Mouse (Mus musculus) spleen, adult 2 months (tissue): ENCODE data around the gene Myzap.

Source experiments
- CTCF ChIP-seq: fragments of 200-500 bp; IDR thresholded peaks from 2 replicates; pipeline ENCODE4 v1.5.1; 2011; ENCODE audit warnings: mild to moderate bottlenecking, inconsistent platforms; ENCODE audit not compliant: insufficient read depth, insufficient read length, insufficient replicate concordance; ENCODE audit errors: extremely low read depth
- POLR2A ChIP-seq: fragments of 200-500 bp; IDR thresholded peaks from 2 replicates; pipeline ENCODE4 v1.6.1; 2011; ENCODE audit warnings: low read depth, low read length, inconsistent platforms

GRCm38 (mm10) chr9:71623871-71624569 is 31.9 kb upstream of the Myzap start:
- TF ChIP-seq POLR2A (no peak), CTCF (peak; percentile 40; the same call in 1 of the 2 replicates)
